Mouse (Mus musculus): ENCODE data around the gene Fkbp14.

The Fkbp14 gene

DNA sequence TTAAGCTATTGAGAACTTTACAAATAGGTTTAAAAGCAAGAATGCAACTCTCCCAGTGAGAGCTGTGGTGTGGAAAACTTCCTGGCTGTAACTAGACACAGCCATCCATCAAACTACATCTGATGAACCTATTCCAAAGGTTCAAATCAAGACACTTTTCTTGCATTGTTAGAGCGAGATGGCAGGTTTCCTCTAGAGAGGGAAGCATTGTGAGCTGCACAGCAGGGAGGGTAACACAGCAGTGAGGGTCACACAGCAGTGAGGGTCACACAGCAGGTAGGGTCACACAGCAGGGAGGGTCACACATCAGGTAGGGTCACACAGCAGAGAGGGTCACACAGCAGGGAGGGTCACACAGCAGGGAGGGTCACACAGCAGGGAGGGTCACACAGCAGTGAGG lies 8.9 kb downstream of the Fkbp14 start:
- no peak for DNase-seq (ENCODE audit: low read depth, low spot score)

DNA sequence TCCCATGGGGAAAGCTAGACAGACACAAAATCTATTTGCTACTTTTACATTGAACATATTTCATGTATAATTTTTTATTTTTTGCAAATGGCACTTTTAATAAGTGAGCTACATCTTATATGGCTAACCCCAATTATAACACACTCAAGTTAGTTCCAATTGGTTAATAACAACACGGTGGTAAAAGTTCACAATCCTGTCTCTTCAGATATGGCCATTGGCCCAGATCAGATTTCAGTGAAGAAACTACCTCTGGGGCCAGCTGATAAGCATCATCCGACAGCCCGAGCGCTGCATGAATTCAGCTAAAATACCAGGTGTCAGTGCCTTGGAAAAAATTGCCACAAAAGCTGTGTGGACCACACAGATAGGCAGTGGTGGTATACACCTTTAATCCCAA lies 9.4 kb downstream of the Fkbp14 start:
- DNase-seq (ENCODE audit: low read depth, low spot score): no peak

DNA sequence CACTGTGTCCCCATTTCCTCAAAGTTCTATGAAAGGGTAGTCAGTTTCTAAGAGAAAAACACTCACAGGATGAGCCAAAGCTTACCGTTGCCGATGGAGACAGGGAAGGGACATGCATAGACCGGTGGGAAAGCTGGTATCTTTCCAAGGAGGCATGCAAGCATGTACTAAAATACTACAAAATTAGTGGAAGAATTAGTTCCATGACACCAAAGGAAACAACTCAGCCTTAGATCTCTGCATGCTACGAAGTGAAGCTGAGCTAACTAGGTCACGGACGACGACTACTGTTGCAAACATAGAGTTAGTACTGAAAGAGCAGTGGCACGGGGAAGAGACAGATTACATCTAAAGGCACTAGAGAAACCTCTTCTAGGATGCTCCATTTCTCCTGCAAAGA lies 10.2 kb downstream of the Fkbp14 start:
- DNase-seq (ENCODE audit: low read depth, low spot score): no peak

DNA sequence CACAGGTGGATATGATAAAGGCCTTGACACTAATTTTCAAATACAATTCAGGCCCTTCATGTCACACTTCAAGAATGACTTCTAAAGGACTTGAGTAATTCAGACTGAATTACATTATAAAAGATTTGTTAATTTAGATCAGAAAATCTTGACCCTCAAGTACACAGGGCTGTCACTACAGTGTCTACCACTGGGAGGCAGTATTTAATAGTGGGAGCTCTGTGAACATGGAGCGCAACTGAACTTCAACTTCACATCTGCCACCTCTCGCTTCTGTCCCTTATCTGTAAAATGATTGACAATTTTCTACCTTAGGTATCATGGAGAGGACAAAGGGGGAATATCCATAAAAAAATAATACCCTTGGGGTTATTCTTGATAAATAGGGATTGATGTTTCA lies 10.9 kb downstream of the Fkbp14 start:
- DNase-seq (ENCODE audit: low read depth, low spot score): no peak

DNA sequence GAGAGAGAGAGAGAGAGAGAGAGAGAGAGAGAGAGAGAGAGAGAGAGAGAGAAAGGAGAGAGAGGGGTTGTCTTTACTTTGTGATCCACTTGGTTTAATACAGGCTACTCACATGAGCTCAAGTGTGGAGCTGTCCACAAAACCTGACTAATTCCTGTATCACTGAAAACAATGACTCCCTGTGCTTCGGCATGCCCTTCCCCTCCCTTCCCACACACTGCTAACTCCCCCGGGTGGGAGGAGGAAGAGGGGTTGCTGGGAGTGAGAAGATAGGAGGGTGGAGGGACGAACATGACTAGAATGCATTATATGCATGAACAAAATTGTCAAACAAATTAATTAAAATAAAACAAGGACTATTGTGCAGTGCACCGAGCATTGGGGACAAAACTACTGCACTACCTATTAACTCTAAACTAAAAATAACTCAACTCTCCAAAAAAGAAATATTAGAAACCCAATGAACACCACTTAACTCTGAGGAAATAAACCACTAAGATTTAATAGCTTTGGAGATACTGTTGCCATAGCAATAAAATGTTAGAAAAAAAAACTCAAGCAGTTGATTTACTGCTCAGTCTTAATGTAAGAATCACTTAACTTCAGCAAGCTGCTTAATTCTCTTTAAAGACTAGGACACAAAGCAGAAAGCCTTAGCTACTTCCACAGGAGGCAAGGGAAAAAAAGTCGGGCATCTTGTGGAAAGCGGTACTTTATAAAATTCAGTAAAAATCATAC lies 23.7 kb downstream of the Fkbp14 start:
- DNase-seq (ENCODE audit: low read depth, low spot score): no peak

DNA sequence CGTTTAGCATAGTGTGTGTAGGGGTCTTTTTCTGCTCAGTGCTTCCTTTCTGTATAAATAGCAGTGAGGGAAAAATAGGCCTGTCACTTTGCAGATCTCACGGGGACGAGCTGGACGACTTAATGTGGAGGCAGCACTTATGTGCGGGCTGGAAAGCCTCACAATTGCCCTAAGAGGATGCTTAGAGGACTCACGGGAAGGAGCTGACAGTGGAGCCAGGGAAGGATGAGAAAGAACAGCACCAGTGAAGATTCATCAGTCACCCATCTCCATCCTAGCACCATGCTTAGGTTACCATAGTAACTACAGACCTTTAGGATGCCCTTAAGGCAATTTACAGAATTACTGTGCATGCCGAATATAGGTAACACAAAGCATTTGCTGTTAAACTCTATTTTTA lies 27.3 kb downstream of the Fkbp14 start:
- no peak for DNase-seq (ENCODE audit: low read depth, low spot score)

DNA sequence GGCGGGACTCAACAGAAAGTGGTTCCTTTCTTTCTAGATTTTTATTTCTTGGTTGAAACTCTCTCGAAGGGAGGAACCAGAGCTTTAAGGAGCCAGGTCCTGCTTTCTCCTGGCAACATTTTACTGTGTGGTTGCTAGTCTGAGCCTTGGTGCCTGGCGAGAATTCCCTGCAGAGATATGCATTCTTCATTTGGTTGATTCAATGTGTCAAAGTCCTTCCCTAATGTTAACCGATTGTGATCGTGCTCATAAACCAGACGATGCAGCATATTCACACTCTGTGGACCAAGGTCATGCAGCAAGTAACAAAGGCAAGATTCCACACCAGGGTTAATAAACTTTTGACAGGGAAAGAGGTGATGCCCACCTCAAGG lies 30.6 kb downstream of the Fkbp14 start:
- no peak for DNase-seq (ENCODE audit: low read depth, low spot score)

DNA sequence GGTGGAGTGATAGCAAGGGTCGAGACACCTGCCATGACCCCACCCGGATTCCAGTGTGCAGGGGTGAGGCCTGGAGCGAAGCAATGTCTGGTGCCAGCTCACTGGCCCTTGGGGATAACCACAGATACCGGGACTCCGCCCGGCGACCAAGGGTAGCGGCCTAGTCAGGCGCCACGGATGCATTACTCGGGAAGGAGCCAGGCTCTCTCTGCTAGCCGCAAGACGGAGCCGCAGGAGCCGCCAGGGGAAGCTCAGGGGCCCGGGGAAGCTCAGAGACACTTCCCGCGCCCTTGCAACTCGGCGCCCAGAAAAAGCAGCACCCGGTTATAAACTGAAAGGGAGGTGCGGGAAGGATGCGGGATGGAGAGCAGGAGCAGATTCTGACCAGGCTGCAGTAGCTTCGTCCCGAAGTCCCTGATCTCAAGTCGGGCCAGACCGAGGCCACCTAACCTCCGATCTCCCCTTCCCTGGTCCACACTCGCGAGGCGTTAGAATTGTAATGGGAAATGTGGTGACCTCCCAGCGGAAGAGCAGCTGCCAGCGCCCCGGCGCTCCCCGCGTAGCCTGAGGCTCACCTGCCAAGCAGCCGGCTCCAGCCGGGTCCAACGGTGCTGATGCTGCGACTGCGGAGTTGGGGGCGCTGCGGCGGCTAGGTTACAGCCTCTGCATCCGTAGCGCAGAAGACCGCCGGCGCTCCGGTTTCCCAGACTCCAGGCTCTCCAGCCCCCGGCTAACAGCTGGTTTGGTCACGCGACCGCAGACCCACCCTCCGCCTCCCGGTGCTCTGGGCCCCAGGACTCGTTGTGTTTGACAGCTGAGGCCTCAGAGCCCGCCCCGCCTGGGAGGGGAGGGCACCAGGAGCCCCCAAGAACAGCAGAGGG lies 31.2 kb downstream of the Fkbp14 start, which contains the start of gene Scrn1:
TSS of gene Scrn1 (minus strand) at position 825 of the 881 bp plus-strand sequence.
- peak; percentile 75 for DNase-seq (ENCODE audit: low read depth, low spot score)

DNA sequence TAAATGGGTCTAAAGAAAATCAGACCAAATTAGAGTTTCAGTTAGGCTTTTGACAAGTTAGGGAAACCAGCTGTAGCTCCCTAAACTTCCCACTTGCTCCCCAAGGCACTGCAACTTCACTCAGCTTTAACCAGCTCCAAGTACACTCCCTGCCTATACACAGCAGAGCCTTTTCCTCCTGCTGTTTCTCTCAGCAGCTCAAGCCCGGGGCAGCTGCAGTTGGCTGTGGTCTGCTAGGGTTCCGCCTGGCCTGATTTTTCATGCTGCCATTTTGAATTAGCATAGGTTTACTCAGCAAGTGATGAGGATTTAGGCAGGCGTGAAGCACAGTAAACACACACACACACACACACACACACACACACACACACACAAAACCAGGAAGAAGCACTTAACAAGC lies 32.1 kb downstream of the Fkbp14 start:
- no peak for DNase-seq (ENCODE audit: low read depth, low spot score)

DNA sequence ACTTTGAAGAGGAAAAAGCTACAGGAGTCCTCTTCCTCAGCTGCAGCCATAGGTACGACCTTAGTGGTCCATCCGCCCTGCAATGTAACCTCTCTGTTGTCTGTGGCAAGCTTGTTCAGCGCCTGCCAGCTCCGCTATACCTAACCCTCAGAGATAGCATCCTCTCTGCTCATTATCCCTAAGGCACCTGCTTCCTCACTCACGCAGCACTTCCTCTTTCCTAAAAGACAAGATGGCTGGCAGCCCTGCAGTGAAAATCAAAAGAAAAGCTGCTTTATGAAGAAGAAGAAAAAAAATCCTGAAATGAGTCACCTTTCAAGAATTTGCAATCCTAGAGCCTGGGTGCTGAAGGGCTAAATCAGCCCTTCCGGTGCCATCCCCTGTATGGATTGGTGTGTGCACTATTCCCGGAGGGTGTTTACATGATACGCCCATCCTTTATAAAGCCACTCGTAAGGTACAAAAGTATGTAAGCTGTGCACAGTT lies 32.6 kb downstream of the Fkbp14 start:
- no peak for DNase-seq (ENCODE audit: low read depth, low spot score)

DNA sequence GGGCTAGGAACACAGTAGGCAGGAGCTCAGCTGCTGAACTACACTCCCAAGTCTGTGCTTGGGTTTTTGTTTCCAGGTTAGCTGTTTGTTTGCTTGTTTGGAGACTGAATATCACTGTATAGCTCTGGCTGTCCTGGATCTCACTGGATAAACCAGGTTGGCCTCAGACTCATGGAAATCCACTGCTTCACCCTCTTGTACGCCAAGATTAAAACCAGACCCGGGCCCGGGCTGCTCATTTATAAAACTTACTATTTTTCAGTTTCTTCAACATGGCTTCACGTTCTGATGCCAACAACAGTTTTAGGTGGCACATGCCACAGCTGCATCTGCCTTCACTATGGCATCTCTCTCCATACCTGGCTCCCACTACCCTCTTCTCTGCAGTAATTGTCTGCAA lies 33.5 kb downstream of the Fkbp14 start:
- no peak for DNase-seq (ENCODE audit: low read depth, low spot score)

DNA sequence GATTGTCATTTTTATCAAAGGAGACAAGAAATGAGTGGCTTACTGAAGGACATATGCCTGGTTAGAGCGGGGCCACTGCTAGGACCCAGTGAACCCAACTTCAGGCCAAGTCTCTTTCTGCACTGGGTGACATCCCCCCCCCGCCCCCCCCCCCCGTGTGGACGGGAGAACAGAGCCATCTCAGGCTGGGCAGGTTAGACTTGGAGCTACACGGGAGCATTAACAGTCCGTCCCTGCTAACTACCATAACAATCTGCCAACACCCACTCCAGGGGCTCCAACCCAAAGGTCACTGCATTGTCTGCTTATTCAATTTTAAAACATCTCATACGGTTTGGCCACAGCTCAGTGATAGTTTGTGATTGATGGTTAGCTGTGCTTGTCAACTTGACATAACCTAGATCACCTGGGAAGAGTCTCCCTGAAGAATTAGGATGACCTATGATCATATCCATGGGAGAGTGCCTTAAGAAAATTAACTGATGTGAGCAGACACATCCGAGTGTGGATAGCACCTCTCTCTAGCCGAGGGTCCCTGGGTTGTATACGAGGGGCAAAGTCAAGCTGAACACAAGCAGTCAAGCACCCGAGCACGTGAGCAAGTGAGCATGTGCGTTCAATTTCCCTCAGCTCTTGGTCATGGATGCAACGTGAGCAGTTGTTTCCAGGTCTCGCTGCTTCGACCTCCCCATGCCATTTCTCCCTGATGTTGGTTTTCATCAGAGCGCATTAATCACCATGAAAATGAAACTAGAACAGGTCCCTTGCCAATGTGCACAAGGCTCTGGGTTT lies 34.9 kb downstream of the Fkbp14 start:
- no peak for DNase-seq (ENCODE audit: low read depth, low spot score)

DNA sequence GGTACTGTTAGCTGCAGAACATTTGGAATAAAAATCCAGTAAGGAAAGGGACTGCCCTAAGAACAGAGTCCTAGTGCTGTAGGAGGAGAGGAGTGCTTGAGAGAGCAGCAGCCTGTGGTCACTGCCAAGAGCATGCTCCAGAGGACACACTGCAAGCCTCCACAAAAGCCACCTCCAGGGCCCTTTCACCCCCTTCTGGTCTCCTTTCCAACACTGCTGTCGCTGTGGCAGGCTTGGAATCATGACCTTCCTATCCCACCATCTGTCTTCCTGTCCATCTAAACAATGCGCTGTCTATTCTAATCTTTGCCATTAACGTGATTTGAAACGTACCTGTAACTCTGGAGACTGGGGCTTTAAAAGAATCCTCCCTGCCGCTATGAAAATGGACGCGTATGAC lies 38.6 kb downstream of the Fkbp14 start:
- DNase-seq (ENCODE audit: low read depth, low spot score): no peak

DNA sequence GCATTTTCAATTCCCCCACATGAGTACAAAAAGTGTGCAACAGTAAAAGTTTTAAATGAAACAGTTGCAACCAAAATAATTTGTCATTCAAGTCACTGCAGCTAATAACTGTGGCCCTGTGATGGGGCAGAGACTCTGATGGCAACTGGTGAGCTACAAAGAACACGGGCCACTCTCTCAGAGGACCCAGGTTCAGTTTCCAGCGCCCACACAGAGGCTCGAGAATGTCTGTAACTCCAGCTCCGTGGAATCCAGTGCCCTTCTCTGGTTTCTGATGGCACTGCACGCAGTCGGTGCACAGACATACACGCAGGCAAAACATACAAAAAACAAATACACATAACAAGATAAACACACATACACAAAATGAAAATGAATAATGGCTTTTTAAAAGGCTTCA lies 39.4 kb downstream of the Fkbp14 start:
- DNase-seq (ENCODE audit: low read depth, low spot score): no peak

DNA sequence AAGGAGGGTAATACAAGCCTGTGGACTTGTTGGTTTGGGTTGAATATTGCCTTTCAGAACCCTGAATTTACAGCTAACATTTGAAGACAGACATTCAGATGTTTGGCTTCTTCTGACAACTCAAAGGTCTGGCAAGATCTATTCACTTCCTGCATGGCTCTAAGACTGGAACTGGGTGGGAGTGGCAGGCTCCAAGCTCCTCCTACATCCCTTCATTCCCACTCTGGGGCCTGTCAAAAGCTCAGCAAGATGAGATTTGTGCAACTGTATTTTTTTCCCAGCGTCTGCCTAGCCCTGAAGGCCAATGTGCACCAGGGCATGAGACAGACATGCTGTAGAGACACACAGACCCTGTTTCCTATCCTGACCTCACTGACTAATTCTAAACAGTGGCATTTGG lies 41.3 kb downstream of the Fkbp14 start:
- DNase-seq (ENCODE audit: low read depth, low spot score): no peak

DNA sequence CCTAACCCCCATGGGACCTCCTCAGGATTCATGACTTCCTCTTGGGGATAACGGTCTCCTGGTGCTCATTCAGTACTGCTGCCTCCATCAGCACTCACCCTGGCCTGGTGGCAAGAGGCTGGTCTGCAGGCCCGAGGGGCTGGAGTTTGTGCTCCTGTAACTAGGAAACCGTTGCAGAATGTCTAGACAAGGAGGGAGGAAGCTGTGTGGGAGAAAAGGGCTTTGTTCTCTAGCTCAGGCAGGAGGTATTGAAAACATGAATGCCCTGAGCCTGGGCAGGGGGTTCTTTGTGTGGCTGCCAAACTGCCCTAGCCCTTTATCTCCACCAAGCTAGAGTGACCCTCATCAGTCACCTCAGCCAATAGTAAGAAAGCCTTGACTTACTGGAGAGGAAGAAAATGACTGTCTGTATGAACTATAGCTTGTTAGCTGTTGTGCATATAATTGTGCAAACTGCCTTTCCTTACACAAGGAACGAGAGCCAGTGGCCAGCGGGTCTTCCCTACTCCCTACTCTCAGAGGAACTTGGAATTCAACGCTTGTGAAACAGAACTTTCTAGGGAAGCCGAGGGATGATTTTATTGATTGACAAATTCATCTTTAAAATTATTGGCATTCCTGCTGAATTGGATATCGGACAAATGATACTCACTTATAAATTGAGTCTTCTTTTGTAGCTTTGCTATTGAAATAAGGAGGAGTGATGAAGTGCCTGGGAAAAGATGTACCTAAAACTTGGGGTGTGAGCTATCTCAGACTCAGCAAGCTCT lies 42.6 kb downstream of the Fkbp14 start:
- DNase-seq (ENCODE audit: low read depth, low spot score): peak; percentile 40

DNA sequence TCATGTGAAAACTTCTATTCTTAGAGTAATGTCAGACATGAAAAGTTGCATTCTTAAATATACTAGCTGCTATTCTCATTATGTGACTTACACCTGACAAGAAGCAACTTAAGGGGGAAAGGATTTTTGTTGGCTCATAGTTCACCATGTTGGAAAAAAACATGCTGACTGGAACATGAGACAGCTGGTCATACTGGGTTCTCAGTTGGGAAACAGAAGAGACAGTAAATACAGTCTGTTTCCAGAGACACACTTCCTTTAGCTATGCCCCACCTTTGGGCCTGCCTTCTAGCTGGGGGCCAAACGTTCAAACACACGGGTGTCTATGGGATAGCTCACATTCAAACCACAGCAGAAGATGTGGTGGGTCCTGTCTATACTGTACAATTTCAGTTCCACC lies 43.5 kb downstream of the Fkbp14 start:
- no peak for DNase-seq (ENCODE audit: low read depth, low spot score)

DNA sequence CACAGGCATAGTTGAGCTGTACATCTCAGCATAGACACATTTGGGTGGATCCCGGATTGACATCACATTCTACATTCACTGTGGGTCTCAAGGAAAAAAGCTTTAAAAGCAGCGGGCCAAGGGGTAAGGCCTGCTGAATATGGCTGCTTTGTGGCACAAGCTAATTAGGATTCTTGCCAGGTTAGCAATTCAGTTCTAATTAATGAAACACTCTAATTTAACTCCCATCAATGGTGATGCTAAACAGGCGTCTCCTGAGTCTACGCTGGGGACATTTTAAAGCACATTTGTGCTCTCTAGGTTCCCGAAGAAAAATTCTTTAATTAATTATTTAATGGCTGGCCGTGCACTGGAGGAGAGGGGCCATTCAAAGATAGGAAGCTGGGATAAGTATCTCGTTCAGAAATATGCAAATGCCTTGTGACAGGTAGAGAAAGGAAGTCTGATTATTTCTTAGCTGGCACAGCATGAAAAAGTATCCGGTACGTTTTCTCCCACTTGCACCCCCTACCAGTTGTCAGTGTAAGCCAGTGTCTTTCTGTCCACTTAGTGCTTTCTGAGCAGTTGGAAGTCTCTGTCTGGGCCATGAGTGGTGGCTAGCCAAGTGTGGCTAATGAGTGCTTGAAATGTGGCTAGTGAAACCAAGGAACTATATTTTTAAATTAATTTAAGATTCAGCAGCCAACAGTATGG lies 44.2 kb downstream of the Fkbp14 start:
- no peak for DNase-seq (ENCODE audit: low read depth, low spot score)

DNA sequence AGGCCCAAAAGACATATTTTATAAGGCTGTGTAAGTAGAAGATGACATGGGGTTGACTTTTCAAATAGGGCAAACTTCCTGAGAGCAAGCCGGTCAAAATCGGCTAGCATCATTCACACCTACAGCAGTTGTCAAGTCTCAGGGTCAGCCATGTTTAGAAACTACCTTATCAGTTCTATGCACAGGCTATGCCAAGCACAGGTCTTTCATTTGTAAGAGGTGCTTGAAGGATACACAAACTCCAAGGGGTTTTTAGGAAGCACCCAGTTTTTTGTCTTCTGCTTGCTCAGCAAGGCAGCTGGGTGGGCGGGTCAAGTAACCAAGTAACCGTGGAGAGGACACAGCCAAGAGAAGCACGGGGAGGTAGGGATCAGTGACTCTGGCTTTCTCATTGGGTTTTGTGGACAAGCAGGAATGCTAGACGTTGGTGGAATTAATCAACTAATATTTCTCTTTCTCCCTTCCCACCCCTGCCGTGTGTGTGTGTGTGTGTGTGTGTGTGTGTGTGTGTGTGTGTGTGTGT lies 46.2 kb downstream of the Fkbp14 start:
- DNase-seq (ENCODE audit: low read depth, low spot score): no peak

DNA sequence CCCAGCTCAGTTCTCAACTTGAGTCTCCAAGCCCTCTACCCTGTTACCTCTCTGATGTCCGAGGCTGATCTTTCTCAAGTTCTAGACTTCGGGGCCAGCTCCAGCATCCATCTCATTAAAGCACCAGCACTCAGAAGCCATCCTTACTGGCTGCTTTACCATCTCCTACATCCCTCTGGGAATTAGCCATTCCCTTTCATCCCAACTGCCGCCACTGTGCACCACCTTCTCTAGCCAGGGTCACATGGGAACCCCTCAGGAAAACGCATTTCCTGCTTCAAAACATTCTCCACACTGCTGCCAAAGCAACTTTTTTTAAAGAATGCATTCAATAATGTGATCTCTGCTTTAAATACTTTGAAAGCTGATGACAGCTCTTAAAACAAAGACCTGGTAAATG lies 47.8 kb downstream of the Fkbp14 start:
- DNase-seq (ENCODE audit: low read depth, low spot score): no peak

All from forelimb bud, embryonic 11.5 days (tissue).